Mouse (Mus musculus): ENCODE data around the gene Trmt1l. TPM values are rescaled to one million over a fixed set of nuclear protein-coding genes. Genes with fewer than 3 reads are reported as not detected.
A peak's percentile ranks its signal among the peaks of the same experiment; 100 is the strongest.

Trmt1l gene
- total and polyA plus RNA-seq, 3 experiments, result 20.9 to 23.7 (median 21.8) TPM

DNA sequence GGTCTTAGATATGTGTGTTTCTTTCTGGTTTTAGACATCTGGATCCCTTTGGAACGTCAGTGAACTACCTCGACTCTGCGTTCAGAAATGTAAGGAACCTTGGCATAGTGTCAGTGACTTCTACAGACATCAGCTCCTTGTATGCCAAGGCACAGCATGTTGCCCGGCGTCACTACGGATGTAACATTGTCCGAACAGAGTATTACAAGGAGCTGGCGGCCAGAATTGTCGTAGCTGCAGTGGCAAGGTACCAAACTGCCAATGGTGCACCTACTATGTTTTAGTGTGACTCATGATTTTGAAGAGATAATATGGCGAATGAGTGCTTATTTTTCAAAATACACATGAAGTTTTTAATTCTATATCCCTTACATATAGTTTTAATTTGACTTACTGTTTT lies 21.5 kb downstream of the Trmt1l start:
- Histone ChIP-seq H3K4me3 (replicated peaks in 1 of 3; ENCODE audit: low read depth in 2 of 3, low read length in 2 of 3, poor library complexity in 1 of 3) (no peak overlapping the region), H3K27ac (ENCODE audit: insufficient read depth, low read depth) (no peak overlapping the region), H3K79me2 (replicated peaks; ENCODE audit: control insufficient read depth, extremely low read depth, insufficient read depth, poor library complexity, severe bottlenecking) (0 out of 2 replicates have a peak, but pooled peaks cover 2% of the 10 kb centered on the region), H3K9me3 (replicated peaks; ENCODE audit: low read length) (no peaks in the 10 kb centered on the region), H3K36me3 (replicated peaks in 1 of 2; ENCODE audit: control insufficient read depth in 1 of 2, insufficient read depth in 1 of 2, low read length in 1 of 2) (peaks cover 54 to 74% of the 10 kb centered on the region in 2 experiments), H3K4me2 (ENCODE audit: insufficient read depth, low read depth, poor library complexity, severe bottlenecking) (no peak overlapping the region), H3K4me1 (ENCODE audit: control insufficient read depth in 1 of 2, insufficient read depth in 2 of 2) (no peaks in the 10 kb centered on the region), H3K9ac (ENCODE audit: insufficient read depth, low read depth) (no peak overlapping the region), H3K27me3 (replicated peaks) (no peaks in the 10 kb centered on the region)
- no peak for DNase-seq (ENCODE audit: extremely low read depth)
- in situ Hi-C loops (cut with MboI; ENCODE audit: low pct_ligation_motif_present, low pct_unique_long_range_greater_than_20kb, low sequenced_read_pairs), result loop anchor here (25.0 kb wide), 1 partner anchor 262 kb away; no protein-coding TSS in a partner anchor
- dilution Hi-C loops (cut with MboI; ENCODE audit: extremely low pct_ligation_motif_present, extremely low pct_unique_long_range_greater_than_20kb, low sequenced_read_pairs), result no loop called here
- TF ChIP-seq PAX5 (IDR thresholded peaks at IDR 0.05; ENCODE audit: low read length) (no peak), USF2 (conservative IDR thresholded peaks at IDR 0.05; ENCODE audit: low read depth, low read length) (no peak), ZKSCAN1 (IDR thresholded peaks at IDR 0.05; ENCODE audit: borderline replicate concordance, low read depth, low read length) (no peak), JUN (IDR thresholded peaks at IDR 0.05; ENCODE audit: insufficient read depth, low read depth, low read length) (no peak), USF1 (IDR thresholded peaks at IDR 0.05; ENCODE audit: low read depth, low read length) (no peak)

DNA sequence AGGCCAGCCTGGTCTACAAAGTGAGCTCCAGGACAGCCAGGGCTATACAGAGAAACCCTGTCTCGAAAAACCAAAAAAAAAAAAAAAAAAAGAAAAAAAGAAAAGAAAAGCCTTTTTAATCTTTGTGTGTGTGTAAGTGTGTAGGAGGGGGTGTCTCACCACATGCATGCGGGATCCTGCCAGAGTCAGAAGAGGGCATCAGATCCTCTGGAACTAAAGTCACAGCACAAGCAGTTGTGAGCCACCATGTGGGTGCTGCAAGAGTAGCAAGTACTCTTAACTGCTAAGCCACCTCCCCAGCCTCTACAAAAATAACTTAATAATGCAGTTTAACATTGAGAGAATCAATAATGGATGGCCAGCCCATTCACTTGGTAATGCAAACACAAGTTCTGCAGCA lies 22.5 kb downstream of the Trmt1l start:
- Histone ChIP-seq H3K27ac (ENCODE audit: insufficient read depth, low read depth) (no peak overlapping the region), H3K4me1 (ENCODE audit: control insufficient read depth in 1 of 2, insufficient read depth in 2 of 2) (no peaks in the 10 kb centered on the region), H3K27me3 (replicated peaks) (no peaks in the 10 kb centered on the region), H3K9ac (ENCODE audit: insufficient read depth, low read depth) (no peak overlapping the region), H3K4me2 (ENCODE audit: insufficient read depth, low read depth, poor library complexity, severe bottlenecking) (no peak overlapping the region), H3K4me3 (replicated peaks in 1 of 3; ENCODE audit: low read depth in 2 of 3, low read length in 2 of 3, poor library complexity in 1 of 3) (no peak overlapping the region), H3K36me3 (replicated peaks in 1 of 2; ENCODE audit: control insufficient read depth in 1 of 2, insufficient read depth in 1 of 2, low read length in 1 of 2) (peaks cover 45 to 65% of the 10 kb centered on the region in 2 experiments), H3K9me3 (replicated peaks; ENCODE audit: low read length) (no peaks in the 10 kb centered on the region), H3K79me2 (replicated peaks; ENCODE audit: control insufficient read depth, extremely low read depth, insufficient read depth, poor library complexity, severe bottlenecking) (no peaks in the 10 kb centered on the region)
- TF ChIP-seq ZC3H11A (IDR thresholded peaks at IDR 0.05; ENCODE audit: low read depth, low read length), result no peak
- no peak for TF ChIP-seq MAFK (IDR thresholded peaks at IDR 0.05; ENCODE audit: insufficient replicate concordance, low read length)
- TF ChIP-seq SMC3 (IDR thresholded peaks at IDR 0.05; ENCODE audit: low read depth, low read length), result peak; percentile 8; the same call in 1 of the 2 replicates
- TF ChIP-seq MXI1 (IDR thresholded peaks at IDR 0.05; ENCODE audit: low read depth, low read length), result no peak
- peak in 1 of 2 experiments; percentile 49; a peak in 2 of 4 replicates for TF ChIP-seq CTCF (conservative IDR thresholded peaks at IDR 0.05 in 1 of 2, IDR thresholded peaks at IDR 0.05 in 1 of 2; ENCODE audit: low read depth in 2 of 2, low read length in 2 of 2)
- no peak for TF ChIP-seq HCFC1 (IDR thresholded peaks at IDR 0.05; ENCODE audit: low read depth, low read length)
- no peak for TF ChIP-seq TCF12 (IDR thresholded peaks at IDR 0.05; ENCODE audit: low read depth, low read length)
- dilution Hi-C loops (cut with MboI; ENCODE audit: extremely low pct_ligation_motif_present, extremely low pct_unique_long_range_greater_than_20kb, low sequenced_read_pairs), result no loop called here
- DNase-seq (ENCODE audit: extremely low read depth), result no peak
- in situ Hi-C loops (cut with MboI; ENCODE audit: low pct_ligation_motif_present, low pct_unique_long_range_greater_than_20kb, low sequenced_read_pairs), result loop anchor here (25.0 kb wide), 1 partner anchor 261 kb away; no protein-coding TSS in a partner anchor

GRCm38 (mm10) chr1:151451946-151452345 lies 23.6 kb downstream of the Trmt1l start:
- Histone ChIP-seq H3K36me3 (replicated peaks in 1 of 2; ENCODE audit: control insufficient read depth in 1 of 2, insufficient read depth in 1 of 2, low read length in 1 of 2) (peaks cover 42 to 64% of the 10 kb centered on the region in 2 experiments), H3K9ac (ENCODE audit: insufficient read depth, low read depth) (no peak overlapping the region), H3K4me2 (ENCODE audit: insufficient read depth, low read depth, poor library complexity, severe bottlenecking) (no peak overlapping the region), H3K27me3 (replicated peaks) (no peaks in the 10 kb centered on the region), H3K79me2 (replicated peaks; ENCODE audit: control insufficient read depth, extremely low read depth, insufficient read depth, poor library complexity, severe bottlenecking) (no peaks in the 10 kb centered on the region), H3K4me1 (ENCODE audit: control insufficient read depth in 1 of 2, insufficient read depth in 2 of 2) (peaks cover 0 to 4% of the 10 kb centered on the region in 2 experiments; a peak in 1 of 4 replicates), H3K9me3 (replicated peaks; ENCODE audit: low read length) (no peaks in the 10 kb centered on the region), H3K27ac (ENCODE audit: insufficient read depth, low read depth) (no peak overlapping the region), H3K4me3 (replicated peaks in 1 of 3; ENCODE audit: low read depth in 2 of 3, low read length in 2 of 3, poor library complexity in 1 of 3) (no peak overlapping the region)
- dilution Hi-C loops (cut with MboI; ENCODE audit: extremely low pct_ligation_motif_present, extremely low pct_unique_long_range_greater_than_20kb, low sequenced_read_pairs), result no loop called here
- no peak for DNase-seq (ENCODE audit: extremely low read depth)
- no peak for TF ChIP-seq ZC3H11A (IDR thresholded peaks at IDR 0.05; ENCODE audit: low read depth, low read length)
- no peak for TF ChIP-seq POLR2A (IDR thresholded peaks at IDR 0.05; ENCODE audit: low read depth, low read length)
- TF ChIP-seq JUND (conservative IDR thresholded peaks at IDR 0.05; ENCODE audit: low read depth, low read length), result no peak
- TF ChIP-seq PAX5 (IDR thresholded peaks at IDR 0.05; ENCODE audit: low read length), result no peak
- no peak for TF ChIP-seq E2F4 (IDR thresholded peaks at IDR 0.05; ENCODE audit: insufficient replicate concordance, low read depth, low read length)
- TF ChIP-seq MXI1 (IDR thresholded peaks at IDR 0.05; ENCODE audit: low read depth, low read length), result no peak
- TF ChIP-seq ELF1 (IDR thresholded peaks at IDR 0.05; ENCODE audit: low read depth, low read length), result no peak
- TF ChIP-seq GABPA (IDR thresholded peaks at IDR 0.05; ENCODE audit: insufficient replicate concordance, low read depth, low read length), result no peak
- TF ChIP-seq TCF12 (IDR thresholded peaks at IDR 0.05; ENCODE audit: low read depth, low read length), result no peak
- no peak for TF ChIP-seq ZNF384 (IDR thresholded peaks at IDR 0.05; ENCODE audit: low read depth, low read length)
- in situ Hi-C loops (cut with MboI; ENCODE audit: low pct_ligation_motif_present, low pct_unique_long_range_greater_than_20kb, low sequenced_read_pairs), result loop anchor here (25.0 kb wide), 1 partner anchor 260 kb away; no protein-coding TSS in a partner anchor
